Mouse (Mus musculus): ENCODE results near the gene Phactr3.

- TF ChIP-seq POLR2A (IDR thresholded peaks at IDR 0.05; ENCODE audit: borderline replicate concordance, low read depth, low read length) (no peak), CTCF (IDR thresholded peaks at IDR 0.05; ENCODE audit: low read depth, low read length) (no peak)
Observed at GRCm38 (mm10) chr2:178304669-178305068, 185.9 kb downstream of the Phactr3 start.

Data from bone marrow macrophage, adult 2 months (primary cell).